Mouse (Mus musculus) erythroblast, embryonic 14.5 days (primary cell): ENCODE results near the gene F2r.

Source experiments
- GATA1 ChIP-seq: IDR thresholded peaks from 2 replicates; pipeline ENCODE4 v1.6.1; 2012; ENCODE audit warnings: low read length, inconsistent platforms, mixed read lengths
- TAL1 ChIP-seq: IDR thresholded peaks from 3 replicates; pipeline ENCODE4 v1.6.1; 2012; ENCODE audit warnings: low read length, inconsistent platforms, mixed read lengths

DNA sequence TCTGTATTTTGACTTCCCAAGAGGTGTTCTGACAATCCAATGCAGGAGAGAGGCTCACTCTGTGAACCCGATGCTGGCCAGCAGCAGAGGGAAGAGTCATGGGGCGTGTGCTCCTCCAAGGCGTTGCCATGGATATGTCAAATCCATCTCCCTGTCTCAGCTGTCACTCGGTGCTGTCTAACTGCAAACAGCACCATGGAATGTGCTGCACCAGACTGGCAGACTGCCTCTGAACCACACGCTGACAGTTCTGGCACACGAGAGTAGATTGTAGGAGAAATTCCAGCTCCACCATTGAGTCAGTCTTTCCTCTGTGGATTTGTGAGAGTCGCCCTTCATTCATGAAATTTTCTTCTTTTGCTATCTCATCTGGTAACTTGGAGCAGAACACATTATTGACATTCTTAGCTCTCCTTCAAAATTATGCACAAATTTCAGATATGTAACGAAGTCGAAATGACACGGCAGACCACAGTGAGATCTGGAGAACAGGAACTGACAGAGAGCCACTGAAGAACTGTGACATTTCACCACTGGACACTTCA, 55.1 kb downstream of the F2r start:
- TF ChIP-seq GATA1 (no peak), TAL1 (no peak)
